Mouse (Mus musculus) lung, adult 2 months (tissue): ENCODE results near the gene Fam183b.

Experiments
- CTCF ChIP-seq: fragments of 200-500 bp; IDR thresholded peaks from 2 replicates; pipeline ENCODE4 v1.5.1; 2011; ENCODE audit warnings: mild to moderate bottlenecking, low read length, control low read depth; ENCODE audit not compliant: insufficient read depth
- POLR2A ChIP-seq: fragments of 200-500 bp; IDR thresholded peaks from 2 replicates; pipeline ENCODE4 v1.6.1; 2011; ENCODE audit warnings: low read depth, mild to moderate bottlenecking, control low read depth, low read length, borderline replicate concordance; ENCODE audit errors: extremely low read depth

GRCm38 (mm10) chr11:58847636-58848035 is 45.9 kb upstream of the Fam183b start:
- TF ChIP-seq POLR2A: no peak
- TF ChIP-seq CTCF: no peak
